In genomic region chr5:129353549-129353948, GRCm38 (mm10) we compare ENCODE assay signal across 20 mouse cellular contexts.
DNase-seq lines count a peak whose midpoint lies in the region; ATAC-seq and TF ChIP-seq lines count a peak whose summit lies in the region.
"Had no signal": no experiment of that assay in that cellular context is flagged by ENCODE, and none has a peak within 500 bp of the region (broad histone marks: within the 10 kb centered on the region; RNA-seq: fewer than 3 reads in every experiment).

No protein-coding gene starts in this region.

- no peaks in the 10 kb centered on the region for H3K36me3 ChIP-seq in kidney, embryonic 14.5 days (ENCODE audit: control insufficient read depth, insufficient read depth, low read length)
- no peaks in the 10 kb centered on the region for H3K36me3 ChIP-seq in ES-Bruce4 (ENCODE audit: control insufficient read depth, insufficient read depth, low read length, poor library complexity, severe bottlenecking)
- no peaks in the 10 kb centered on the region for H3K36me3 ChIP-seq in hindbrain, embryonic 15.5 days
- H3K36me3 ChIP-seq: embryonic facial prominence, embryonic 15.5 days; forebrain, embryonic 10.5 days; limb, embryonic 10.5 days had no signal

- peaks cover 2% of the 10 kb centered on the region; the same call in 1 of the 2 replicates for H3K9me3 ChIP-seq in kidney, embryonic 14.5 days (ENCODE audit: control insufficient read depth, low read length)
- H3K9me3 ChIP-seq in ES-Bruce4 (replicated peaks; ENCODE audit: control insufficient read depth, insufficient read depth, low read length, poor library complexity, severe bottlenecking): no peaks in the 10 kb centered on the region
- H3K9me3 ChIP-seq in hindbrain, embryonic 15.5 days: no peaks in the 10 kb centered on the region
- H3K9me3 ChIP-seq: embryonic facial prominence, embryonic 15.5 days; forebrain, embryonic 10.5 days; limb, embryonic 10.5 days had no signal

- no peak for TF ChIP-seq POLR2A in ES-Bruce4 (IDR thresholded peaks at IDR 0.05; ENCODE audit: insufficient read depth, low read length)

- no peaks in the 10 kb centered on the region for H3K4me1 ChIP-seq in kidney, embryonic 14.5 days (ENCODE audit: control insufficient read depth, insufficient read depth, low read length)
- H3K4me1 ChIP-seq in ES-Bruce4 (ENCODE audit: control insufficient read depth, insufficient read depth, low read length): peaks cover 2% of the 10 kb centered on the region
- H3K4me1 ChIP-seq in hindbrain, embryonic 15.5 days (replicated peaks): peaks cover 15% of the 10 kb centered on the region
- H3K4me1 ChIP-seq: embryonic facial prominence, embryonic 15.5 days had no signal

- H3K27me3 ChIP-seq in kidney, embryonic 14.5 days (ENCODE audit: control insufficient read depth, insufficient read depth, low read length): no peaks in the 10 kb centered on the region
- no peaks in the 10 kb centered on the region for H3K27me3 ChIP-seq in ES-Bruce4 (ENCODE audit: control insufficient read depth, insufficient read depth, low read length, poor library complexity, severe bottlenecking)
- no peaks in the 10 kb centered on the region; the same call in 1 of the 2 replicates for H3K27me3 ChIP-seq in hindbrain, embryonic 15.5 days
- H3K27me3 ChIP-seq: embryonic facial prominence, embryonic 15.5 days had no signal

- no peak overlapping the region for H3K27ac ChIP-seq in kidney, embryonic 14.5 days (ENCODE audit: low read depth, low read length)
- no peak overlapping the region for H3K27ac ChIP-seq in ES-Bruce4 (ENCODE audit: insufficient read depth, low read length)
- H3K27ac ChIP-seq in hindbrain, embryonic 15.5 days (replicated peaks): peak overlapping the region; percentile 50
- H3K27ac ChIP-seq: embryonic facial prominence, embryonic 15.5 days; forebrain, embryonic 10.5 days; layer of hippocampus, adult 2 months; left cerebral cortex, adult 2 months; limb, embryonic 10.5 days had no signal

- no peak overlapping the region for H3K9ac ChIP-seq in kidney, embryonic 14.5 days (ENCODE audit: low read depth, low read length)
- no peak overlapping the region for H3K9ac ChIP-seq in ES-Bruce4 (ENCODE audit: low read depth, poor library complexity, severe bottlenecking)
- no peak overlapping the region for H3K9ac ChIP-seq in hindbrain, embryonic 15.5 days
- H3K9ac ChIP-seq: embryonic facial prominence, embryonic 15.5 days had no signal

- H3K4me2 ChIP-seq in kidney, embryonic 14.5 days (replicated peaks; ENCODE audit: low read depth, low read length): no peak overlapping the region
- H3K4me2 ChIP-seq in hindbrain, embryonic 15.5 days: no peak overlapping the region
- H3K4me2 ChIP-seq: embryonic facial prominence, embryonic 15.5 days; liver, embryonic 11.5 days had no signal

- H3K4me3 ChIP-seq in kidney, embryonic 14.5 days (ENCODE audit: low read length): no peak overlapping the region
- no peak overlapping the region for H3K4me3 ChIP-seq in ES-Bruce4 (ENCODE audit: low read depth, low read length)
- no peak overlapping the region for H3K4me3 ChIP-seq in hindbrain, embryonic 15.5 days
- H3K4me3 ChIP-seq: embryonic facial prominence, embryonic 15.5 days; forebrain, embryonic 10.5 days; layer of hippocampus, adult 2 months; left cerebral cortex, adult 2 months; limb, embryonic 10.5 days had no signal

- no peak for TF ChIP-seq CTCF in ES-Bruce4 (IDR thresholded peaks at IDR 0.05; ENCODE audit: low read depth, low read length)

- TF ChIP-seq EP300 in ES-Bruce4 (IDR thresholded peaks at IDR 0.05; ENCODE audit: insufficient read depth, low read depth, low read length): peak; percentile 76; the same call in 1 of the 2 replicates

- 12% methylated on average over 9 of the region's 9 CpGs for WGBS in kidney, embryonic 14.5 days
- 19% methylated on average over 9 of the region's 9 CpGs for WGBS in hindbrain, embryonic 15.5 days

- ATAC-seq in kidney, embryonic 14.5 days (ENCODE audit: low FRiP score, low TSS enrichment): no peak
- ATAC-seq in hindbrain, embryonic 15.5 days (ENCODE audit: low FRiP score, low read depth): peak; percentile 53
- ATAC-seq in megakaryocyte-erythroid progenitor cell, adult 5-6 weeks (replicated peaks; ENCODE audit: low FRiP score, low TSS enrichment, poor library complexity, severe bottlenecking): no peak
- ATAC-seq: inflammation-experienced regulatory T-cells, adult 6 months had no signal

- DNase-seq in kidney, postnatal 10 days: peak; percentile 43
- peak; percentile 25 for DNase-seq in ES-CJ7 (ENCODE audit: low read depth, low spot score)
- no peak for DNase-seq in layer of hippocampus, postnatal 25 days (ENCODE audit: extremely low spot score in 1 of 2, low spot score in 1 of 2)
- DNase-seq: adrenal gland, postnatal 14 days; cerebellum, adult 2 months; gastrocnemius, postnatal 25 days; lung, adult 2 months; lung, postnatal 4 days; thymus, postnatal 25 days had no signal

Comparison
In these comparisons a context has a peak if more than half of its experiments do, and no peak if none do; other contexts are left out.
1. DNase-seq: peak in kidney, postnatal 10 days (single experiment) and ES-CJ7 (single experiment); none in layer of hippocampus, postnatal 25 days (0 of 2).